Mouse (Mus musculus) CD4-positive helper T cell, adult 2 months (primary cell): Measurements from ENCODE around the gene Ptpn4.

Experiments
- DNase-seq: peaks from one replicate; pipeline ENCODE4 v3.0.0-alpha.2; 2012; ENCODE audit warnings: low read depth, missing footprints, low spot score

The Ptpn4 gene

GRCm38 (mm10) chr1:119646356-119646755 is 191.1 kb downstream of the Ptpn4 start:
- DNase-seq: no peak

GRCm38 (mm10) chr1:119642367-119642766 is 195.0 kb downstream of the Ptpn4 start:
- no peak for DNase-seq

GRCm38 (mm10) chr1:119641090-119641812 is 196.2 kb downstream of the Ptpn4 start:
- no peak for DNase-seq

- no peak for DNase-seq
Observed at GRCm38 (mm10) chr1:119640006-119640405, 197.4 kb downstream of the Ptpn4 start.

GRCm38 (mm10) chr1:119637188-119638023 is 200.0 kb downstream of the Ptpn4 start:
- DNase-seq: no peak

- DNase-seq: no peak
Observed at GRCm38 (mm10) chr1:119634746-119635145, 202.7 kb downstream of the Ptpn4 start.

GRCm38 (mm10) chr1:119630428-119630827 is 207.0 kb downstream of the Ptpn4 start:
- DNase-seq: no peak

- no peak for DNase-seq
Observed at GRCm38 (mm10) chr1:119626837-119627236, 210.6 kb downstream of the Ptpn4 start.

GRCm38 (mm10) chr1:119624444-119624843 is 213.0 kb downstream of the Ptpn4 start:
- DNase-seq: no peak

- DNase-seq: no peak
Observed at GRCm38 (mm10) chr1:119605396-119605795, 232.0 kb downstream of the Ptpn4 start.
